Mouse (Mus musculus): Measurements from ENCODE around the gene Kdm5c.
"Not testable (repeated sequence)": the region's sequence is repeated elsewhere in the genome, so short reads cannot be mapped to it uniquely, and the experiment has no call there.

Kdm5c gene

GRCm38 (mm10) chrX:152232781-152233763, at the start of gene Kdm5c:
Gene Kdm5c (plus strand): TSS chrX:152233020.
- peak; percentile 99 for DNase-seq

GRCm38 (mm10) chrX:152187151-152187550, 45.7 kb upstream of the Kdm5c start:
- no peak for DNase-seq

DNA sequence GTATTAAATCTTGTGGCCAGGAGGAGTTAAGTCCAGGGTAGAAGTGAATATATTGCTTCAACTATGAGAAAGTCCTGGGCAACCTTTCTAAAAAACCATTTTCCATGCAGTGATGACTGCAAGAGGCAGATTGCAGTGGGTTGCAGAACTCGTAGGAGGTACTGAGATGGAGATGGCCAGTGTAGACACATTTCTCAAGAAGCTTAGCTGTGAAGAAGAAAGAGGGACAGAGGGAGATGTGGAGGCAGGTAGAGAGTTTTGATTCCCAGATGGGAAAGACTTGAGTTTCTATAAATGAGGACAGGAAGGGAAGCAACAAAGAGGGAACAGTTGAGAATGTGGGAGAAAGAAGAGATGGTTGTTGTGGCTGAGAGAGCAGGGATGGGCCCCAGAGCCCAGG, 41.6 kb upstream of the Kdm5c start:
- no peak for DNase-seq

GRCm38 (mm10) chrX:152197814-152198648, 34.8 kb upstream of the Kdm5c start:
- DNase-seq: no peak

GRCm38 (mm10) chrX:152201737-152202421, 30.9 kb upstream of the Kdm5c start:
- peak; percentile 22 for DNase-seq

DNA sequence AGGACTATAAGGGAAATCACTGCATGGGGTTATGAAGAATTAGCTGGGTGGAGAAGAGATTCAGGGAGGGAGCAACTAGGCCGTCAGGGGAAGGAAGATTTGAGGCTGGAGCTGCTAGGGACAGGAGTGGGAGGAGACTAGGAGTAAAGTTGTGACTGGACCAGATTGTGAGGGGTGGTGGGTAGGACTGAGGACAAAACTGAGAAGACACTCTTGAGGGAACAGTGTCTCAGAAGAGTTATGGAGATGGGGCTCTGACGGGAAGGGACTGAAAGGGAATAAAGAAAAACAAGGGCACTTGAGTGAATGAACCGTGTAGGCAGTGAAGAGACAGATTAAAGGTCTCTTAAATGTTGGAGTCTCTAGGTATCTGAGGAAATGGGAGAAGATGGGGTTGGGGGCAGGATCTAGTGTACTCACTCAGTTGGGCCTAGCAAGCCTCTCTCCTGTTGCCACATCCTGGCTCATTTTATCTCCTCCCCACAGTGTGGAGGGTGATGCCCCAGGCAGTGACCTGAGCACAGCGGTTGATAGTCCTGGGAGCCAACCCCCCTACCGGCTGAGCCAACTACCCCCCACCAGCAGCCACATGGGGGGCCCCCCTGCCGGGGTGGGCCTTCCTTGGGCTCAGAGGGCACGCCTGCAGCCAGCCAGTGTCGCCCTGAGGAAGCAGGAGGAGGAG, 30.3 kb upstream of the Kdm5c start:
- no peak for DNase-seq

DNA sequence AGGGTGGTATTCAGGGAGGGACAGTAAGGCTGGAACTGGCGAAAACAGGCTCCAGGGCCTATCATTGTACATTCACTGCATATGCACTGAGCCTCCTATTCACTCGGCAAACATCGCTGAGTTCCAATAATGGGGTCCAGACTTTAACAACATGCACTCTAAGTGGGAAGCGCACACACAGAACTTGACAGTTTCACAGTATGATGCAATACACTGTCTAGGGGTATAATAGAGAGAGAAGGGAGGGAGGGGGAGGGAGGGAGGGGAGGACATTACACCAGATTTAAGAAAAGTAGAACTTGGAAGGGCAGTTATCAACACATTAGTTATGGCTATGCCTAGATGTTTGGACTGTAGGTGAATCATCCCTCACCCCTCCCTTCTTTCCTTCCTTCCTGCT, 29.6 kb upstream of the Kdm5c start:
- DNase-seq: no peak

- no peak for DNase-seq
Measured at GRCm38 (mm10) chrX:152205486-152205885, 27.3 kb upstream of the Kdm5c start.

DNA sequence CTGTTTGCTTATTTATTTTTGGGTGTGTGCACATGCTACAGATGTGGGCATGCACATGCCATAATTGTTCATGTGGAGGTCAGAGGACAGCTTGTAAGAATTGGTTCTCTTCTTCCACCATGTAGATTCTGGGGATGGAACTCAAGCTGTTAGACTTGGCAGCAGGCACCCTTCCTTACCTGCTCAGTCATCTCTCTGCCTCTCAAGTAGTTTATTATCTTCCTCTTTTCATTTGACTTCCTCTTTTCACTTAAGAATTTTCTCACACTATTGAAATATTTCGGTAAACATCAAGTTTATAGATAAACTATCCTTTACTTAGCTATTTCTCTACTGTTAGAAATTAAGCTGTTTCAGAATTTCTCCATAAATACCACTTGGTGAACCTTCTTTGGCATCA, 18.1 kb upstream of the Kdm5c start:
- DNase-seq: no peak

DNA sequence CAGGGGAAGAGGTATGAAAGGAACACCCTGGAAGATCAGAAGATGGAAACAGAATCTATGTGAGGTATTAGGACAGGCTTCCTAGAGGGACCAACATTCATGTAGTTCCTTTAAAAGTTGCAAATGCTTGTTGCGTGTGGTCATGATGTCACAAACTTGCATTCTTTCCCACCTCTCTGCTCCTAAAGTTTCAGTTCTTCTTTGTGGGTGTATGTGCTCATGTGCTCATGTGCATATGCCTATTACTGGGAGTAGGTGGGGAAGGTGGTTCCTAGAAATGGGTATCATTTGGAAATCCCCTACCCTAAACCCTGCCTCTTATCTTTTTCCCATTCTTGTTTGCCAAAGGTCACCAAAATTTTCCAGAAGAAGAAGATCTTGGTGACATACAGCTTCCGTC, 14.3 kb upstream of the Kdm5c start:
- DNase-seq: peak; percentile 16

DNA sequence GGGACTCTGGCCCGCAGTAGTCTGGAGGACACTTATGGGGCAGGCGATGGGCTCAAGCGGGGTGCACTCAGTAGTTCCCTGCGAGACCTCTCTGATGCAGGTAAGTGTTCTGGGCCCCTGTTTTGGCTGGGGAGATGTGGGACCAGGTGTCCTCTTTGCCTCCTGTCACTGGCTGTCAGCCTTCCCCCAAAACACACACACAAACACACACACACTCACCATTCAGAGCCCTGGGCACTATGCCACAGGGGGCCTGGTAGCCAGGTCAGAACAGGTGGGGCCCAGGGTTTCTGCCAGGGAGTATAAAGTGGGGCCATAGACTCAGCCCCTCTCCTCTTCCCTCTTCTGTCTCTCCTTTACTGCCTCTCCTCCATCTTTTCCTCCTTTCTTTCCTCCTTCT, 11.1 kb upstream of the Kdm5c start:
- DNase-seq: no peak

- DNase-seq: no peak
Measured at GRCm38 (mm10) chrX:152222226-152222625, 10.6 kb upstream of the Kdm5c start.

DNA sequence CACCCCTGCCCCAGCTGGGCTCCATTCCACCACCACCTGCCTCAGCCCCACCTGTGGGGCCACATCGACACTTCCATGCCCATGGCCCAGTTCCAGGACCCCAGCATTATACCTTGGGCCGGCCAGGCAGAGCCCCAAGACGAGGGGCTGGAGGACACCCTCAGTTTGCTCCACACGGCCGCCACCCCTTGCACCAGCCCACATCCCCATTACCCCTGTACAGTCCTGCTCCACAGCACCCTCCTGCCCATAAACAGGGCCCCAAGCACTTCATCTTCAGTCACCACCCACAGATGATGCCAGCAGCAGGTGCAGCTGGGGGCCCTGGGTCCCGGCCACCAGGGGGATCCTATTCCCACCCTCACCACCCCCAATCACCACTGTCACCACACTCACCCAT, 9.5 kb upstream of the Kdm5c start:
- no peak for DNase-seq

GRCm38 (mm10) chrX:152224280-152224679, 8.5 kb upstream of the Kdm5c start:
- DNase-seq: peak; percentile 26

- peak; percentile 6 for DNase-seq
Measured at GRCm38 (mm10) chrX:152234125-152234524, 1.3 kb downstream of the Kdm5c start.

- DNase-seq: no peak
Measured at GRCm38 (mm10) chrX:152235758-152236157, 2.9 kb downstream of the Kdm5c start.

- peak; percentile 11 for DNase-seq
Measured at GRCm38 (mm10) chrX:152243140-152243539, 10.3 kb downstream of the Kdm5c start.

GRCm38 (mm10) chrX:152244492-152245189, 11.8 kb downstream of the Kdm5c start:
- no peak for DNase-seq

DNA sequence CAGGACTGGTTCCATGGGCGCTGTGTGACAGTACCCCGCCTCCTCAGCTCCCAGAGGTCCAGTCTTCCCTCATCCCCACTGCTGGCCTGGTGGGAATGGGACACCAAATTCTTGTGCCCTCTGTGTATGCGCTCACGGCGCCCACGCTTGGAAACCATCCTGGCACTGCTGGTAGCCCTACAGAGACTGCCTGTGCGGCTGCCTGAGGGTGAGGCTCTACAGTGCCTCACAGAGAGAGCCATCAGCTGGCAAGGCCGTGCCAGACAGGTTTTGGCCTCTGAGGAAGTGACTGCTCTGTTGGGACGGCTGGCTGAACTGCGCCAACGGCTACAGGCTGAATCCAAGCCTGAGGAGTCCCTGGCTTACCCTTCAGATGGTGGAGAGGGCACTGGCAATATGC, 38.4 kb downstream of the Kdm5c start:
- DNase-seq: no peak

- no peak for DNase-seq
Measured at GRCm38 (mm10) chrX:152279384-152279783, 46.6 kb downstream of the Kdm5c start.

- no peak for DNase-seq
Measured at GRCm38 (mm10) chrX:152284746-152285145, 51.9 kb downstream of the Kdm5c start.

DNA sequence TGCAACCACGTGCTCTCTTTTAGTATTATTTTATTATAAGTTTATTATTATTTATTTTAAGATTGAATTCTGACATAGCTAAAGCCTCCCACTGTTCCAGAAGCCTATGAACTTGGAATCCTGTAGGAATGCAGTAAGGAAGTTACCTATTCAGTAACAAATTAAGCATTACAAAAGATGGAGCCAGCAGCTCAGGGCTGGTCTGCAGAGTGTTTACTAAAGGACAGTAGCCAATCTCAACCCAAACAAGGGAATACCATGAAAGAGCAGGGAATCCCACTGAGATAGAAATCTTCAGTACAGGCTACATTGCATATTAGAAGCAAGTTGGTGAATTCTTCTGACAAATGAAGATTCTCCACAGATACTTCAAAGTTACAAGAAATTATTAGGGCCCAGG, 54.2 kb downstream of the Kdm5c start:
- not testable (repeated sequence) for DNase-seq
